Mouse (Mus musculus) adrenal gland, adult 2 months (tissue): ENCODE results near the gene Ccdc92b. TPM values are rescaled to one million over a fixed set of nuclear protein-coding genes. Genes with fewer than 3 reads are reported as not detected.

Experiments
- DNase-seq: peaks from one replicate; pipeline ENCODE4 v3.0.0; 2021
- polyA plus RNA-seq: library from polyadenylated mRNA; depleted of rRNA; stranded (reverse); fragments of >200 nt; gene quantifications from 2 replicates; pipeline ENCODE4 v1.2.3, GENCODE M21; 2012
- total RNA-seq, 2 experiments: library from RNA; stranded (reverse); gene quantifications; 2 replicates each; pipeline ENCODE4 v1.2.3; 2021

Ccdc92b gene
- total and polyA plus RNA-seq, 3 experiments: 2.0 to 3.6 (median 2.4) TPM

- no peak for DNase-seq
These were observed 8.0 kb upstream of the Ccdc92b start for GRCm38 (mm10) chr11:74611437-74611836.

GRCm38 (mm10) chr11:74613428-74613827 lies 6.0 kb upstream of the Ccdc92b start:
- no peak for DNase-seq

- DNase-seq: no peak
These were observed 3.8 kb upstream of the Ccdc92b start for GRCm38 (mm10) chr11:74615571-74615970.

GRCm38 (mm10) chr11:74619956-74620300 lies 523 bp downstream of the Ccdc92b start:
- DNase-seq: no peak

GRCm38 (mm10) chr11:74621974-74622669 lies 2.7 kb downstream of the Ccdc92b start:
- no peak for DNase-seq

DNA sequence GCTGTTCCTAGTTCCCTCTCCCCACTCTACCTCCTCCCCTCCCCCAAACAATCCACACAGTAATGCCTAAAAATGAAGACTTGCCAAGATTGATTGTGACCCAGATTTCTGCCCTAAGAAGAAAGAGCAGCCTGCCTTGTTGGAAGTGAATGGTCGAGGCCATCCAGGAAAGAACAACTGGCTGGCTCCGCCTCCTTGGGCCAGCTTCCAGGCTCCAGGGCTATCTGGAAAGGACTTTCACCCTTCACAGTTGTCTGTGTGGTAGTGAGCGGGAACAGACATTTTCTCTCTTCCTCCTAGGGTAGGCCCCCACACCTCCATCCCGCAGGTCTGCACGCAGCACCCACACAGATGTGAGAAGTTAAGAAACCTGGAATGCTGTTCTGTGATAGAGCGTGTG lies 4.3 kb downstream of the Ccdc92b start:
- DNase-seq: peak; percentile 72

- DNase-seq: no peak
These were observed 5.9 kb downstream of the Ccdc92b start for GRCm38 (mm10) chr11:74625333-74625732.

DNA sequence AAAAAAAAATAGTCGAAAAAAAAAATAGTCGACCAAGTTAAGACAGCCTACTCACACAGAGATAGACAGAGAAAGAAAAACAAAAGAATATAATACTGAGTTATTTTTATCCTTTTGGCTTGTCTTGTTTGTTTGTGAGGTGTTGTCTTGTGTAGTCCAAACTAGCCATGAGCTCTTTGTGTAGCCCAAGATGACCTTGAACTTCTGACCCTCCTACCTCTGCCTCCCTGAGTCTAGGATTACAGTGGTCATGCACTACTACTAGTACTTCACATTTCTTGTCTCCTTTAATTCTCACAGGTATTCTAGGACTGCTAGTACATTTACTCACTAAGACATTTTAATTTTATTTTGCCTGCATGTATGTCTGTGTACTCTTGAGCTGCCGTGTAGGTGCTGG lies 8.1 kb downstream of the Ccdc92b start:
- DNase-seq: no peak

- no peak for DNase-seq
These were observed 12.7 kb downstream of the Ccdc92b start for GRCm38 (mm10) chr11:74631880-74632789.

- DNase-seq: peak; percentile 67
These were observed 15.3 kb downstream of the Ccdc92b start for GRCm38 (mm10) chr11:74634490-74635275.

GRCm38 (mm10) chr11:74637486-74637885 lies 18.1 kb downstream of the Ccdc92b start:
- no peak for DNase-seq

GRCm38 (mm10) chr11:74637971-74638790 lies 18.8 kb downstream of the Ccdc92b start:
- DNase-seq: peak; percentile 93

- DNase-seq: no peak
These were observed 19.5 kb downstream of the Ccdc92b start for GRCm38 (mm10) chr11:74638791-74639411.

GRCm38 (mm10) chr11:74639628-74640027 lies 20.2 kb downstream of the Ccdc92b start:
- no peak for DNase-seq

- no peak for DNase-seq
These were observed 28.6 kb downstream of the Ccdc92b start for GRCm38 (mm10) chr11:74647966-74648365.

- no peak for DNase-seq
These were observed 29.3 kb downstream of the Ccdc92b start for GRCm38 (mm10) chr11:74648676-74649075.

GRCm38 (mm10) chr11:74649095-74649646 lies 29.8 kb downstream of the Ccdc92b start, which contains the start of gene Cluh:
Gene Cluh, plus strand, starts transcription at chr11:74649495.
- DNase-seq: peak; percentile 99

- peak; percentile 83 for DNase-seq
These were observed 30.5 kb downstream of the Ccdc92b start for GRCm38 (mm10) chr11:74649647-74650551.

DNA sequence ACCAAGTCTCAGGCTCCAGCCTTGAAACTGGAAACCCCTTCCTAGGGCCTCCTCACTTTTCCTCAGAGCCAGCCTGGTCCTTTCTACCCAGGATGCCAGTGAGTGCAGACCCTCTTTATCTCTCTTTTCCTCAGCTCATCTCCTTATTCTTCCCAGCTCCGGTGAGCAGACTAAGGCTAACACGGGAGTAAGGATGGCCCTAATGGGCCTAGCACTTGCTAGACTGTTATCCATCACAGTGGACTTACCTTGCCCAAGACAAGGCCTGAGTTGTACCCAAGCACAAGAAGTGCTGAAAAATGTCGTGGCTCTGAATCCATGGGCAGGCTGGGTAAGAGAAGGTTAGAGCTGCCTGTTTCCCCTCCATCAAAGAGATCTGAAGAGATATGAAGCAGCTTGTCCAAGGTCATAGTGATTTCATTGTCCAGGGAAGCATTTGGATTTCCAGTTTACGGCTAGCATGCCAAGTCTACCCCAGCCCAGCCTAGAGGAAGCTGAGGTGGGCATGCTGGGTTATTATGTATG lies 31.2 kb downstream of the Ccdc92b start:
- DNase-seq: peak; percentile 62
